Mouse (Mus musculus) frontal cortex, adult (tissue): ENCODE measurements at regions not wholly inside any gene's neighbourhood (a gene's known extent, or its start where the extent isn't known, plus 50 kb on each side); places are given as distances from the start of the nearest gene placed in this dataset.

Experiments
- ATAC-seq: cut with Nextera tagmentation; 2 replicates; pipeline ENCODE4 v1.9.2; 2017; ENCODE audit warnings: mild to moderate bottlenecking, moderate library complexity, mixed read lengths; ENCODE audit not compliant: low TSS enrichment

DNA sequence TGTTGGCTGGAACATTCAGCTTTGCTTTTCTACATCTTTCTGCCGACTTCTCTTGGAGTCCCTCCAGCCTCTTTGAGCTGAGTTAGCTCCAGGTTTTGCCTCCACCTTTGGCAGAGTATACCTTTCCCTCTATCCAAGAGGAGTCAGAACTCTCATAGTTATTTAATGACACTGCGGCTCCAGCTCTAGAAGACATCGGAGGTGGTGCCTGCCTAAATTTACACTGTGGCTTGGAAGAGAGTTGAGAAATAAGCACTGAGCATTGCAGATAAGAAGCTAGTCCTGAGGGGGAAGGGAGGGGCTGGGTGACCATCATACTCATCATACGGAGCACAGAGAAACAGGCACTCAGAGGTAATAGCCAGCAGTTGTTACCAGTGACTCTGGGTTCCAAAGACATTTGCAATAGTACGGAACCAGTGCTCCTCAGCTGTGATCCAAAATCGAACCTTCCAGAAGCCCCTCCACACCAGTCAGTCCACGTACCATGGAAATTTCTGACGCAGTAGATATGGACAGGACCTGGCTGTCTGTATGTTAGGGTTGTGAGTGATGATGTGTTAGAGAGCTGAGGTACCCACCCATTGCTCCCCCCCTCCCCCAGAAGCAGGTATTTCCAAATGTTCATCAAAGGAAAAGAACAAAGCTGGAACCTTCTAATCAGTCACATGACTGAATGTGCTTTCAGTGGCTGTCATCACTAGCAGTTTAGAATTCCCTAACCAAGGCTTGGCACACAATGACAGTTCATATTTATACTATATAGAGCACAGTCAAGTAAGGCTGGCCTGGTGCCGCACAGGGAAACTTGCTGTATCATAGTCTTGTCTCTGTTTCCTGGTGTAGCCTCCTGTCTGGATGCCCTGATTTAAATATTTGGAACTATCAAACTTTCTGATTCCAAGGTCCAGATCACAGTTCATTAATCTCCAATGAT, 120.2 kb upstream of the Mpp6 start:
- ATAC-seq = peak; percentile 91

DNA sequence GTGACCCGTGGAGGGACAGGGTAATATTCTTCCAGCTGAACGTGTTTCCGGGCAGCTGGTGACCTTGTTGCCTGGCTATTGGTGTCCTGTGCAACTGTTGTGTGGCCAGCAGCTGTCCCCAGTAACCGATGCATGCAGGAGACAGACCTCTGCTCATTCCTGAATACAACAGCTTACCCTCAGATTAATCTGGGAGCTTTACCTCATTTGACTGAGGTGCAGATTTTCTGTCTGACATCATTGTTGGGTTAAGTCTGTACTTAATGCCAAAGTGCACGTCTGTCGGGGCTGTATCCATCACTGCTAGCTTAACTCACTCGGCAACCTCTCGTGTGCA, 119.6 kb upstream of the Mpp6 start:
- ATAC-seq = no peak

DNA sequence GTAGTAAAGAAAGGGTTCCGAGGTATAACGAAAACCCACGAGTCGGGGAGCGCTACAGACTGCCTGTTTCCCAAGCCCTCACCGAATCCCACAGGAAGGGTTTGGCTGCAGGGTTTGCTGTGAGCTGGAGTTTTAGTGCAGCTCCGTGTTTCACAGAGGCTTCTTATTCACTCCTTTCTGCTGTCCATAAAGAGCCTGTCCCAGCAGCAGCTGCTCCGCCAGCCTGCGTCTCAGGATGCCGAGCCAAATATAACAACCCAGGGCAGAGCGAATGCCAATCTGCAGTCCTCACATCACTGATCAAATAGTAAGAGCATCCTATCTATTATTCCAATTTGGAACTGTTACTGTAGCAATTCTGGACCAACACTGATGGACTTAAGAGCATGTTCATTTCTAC, 110.7 kb upstream of the Mpp6 start:
- ATAC-seq = peak; percentile 67; the same call in 1 of the 2 replicates

DNA sequence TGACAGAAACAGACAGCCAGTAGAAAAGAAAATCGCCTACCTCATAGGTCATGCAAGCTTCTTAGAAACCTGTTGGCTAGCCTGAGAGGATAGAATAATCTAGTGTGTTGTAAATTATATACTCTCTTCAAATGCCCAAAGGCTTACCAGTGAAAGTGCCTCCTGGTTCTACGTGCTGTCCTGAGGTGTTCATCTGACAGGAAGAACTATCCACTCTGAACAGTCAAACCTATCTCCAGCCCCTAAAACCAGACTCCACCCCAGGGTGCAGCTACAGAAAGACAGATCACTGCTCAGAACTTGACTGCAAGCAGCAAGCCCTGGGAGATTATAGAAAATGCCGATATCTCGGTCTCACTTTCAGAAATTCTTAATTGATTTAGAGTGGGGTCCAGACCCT, 102.0 kb upstream of the Mpp6 start:
- no peak for ATAC-seq

DNA sequence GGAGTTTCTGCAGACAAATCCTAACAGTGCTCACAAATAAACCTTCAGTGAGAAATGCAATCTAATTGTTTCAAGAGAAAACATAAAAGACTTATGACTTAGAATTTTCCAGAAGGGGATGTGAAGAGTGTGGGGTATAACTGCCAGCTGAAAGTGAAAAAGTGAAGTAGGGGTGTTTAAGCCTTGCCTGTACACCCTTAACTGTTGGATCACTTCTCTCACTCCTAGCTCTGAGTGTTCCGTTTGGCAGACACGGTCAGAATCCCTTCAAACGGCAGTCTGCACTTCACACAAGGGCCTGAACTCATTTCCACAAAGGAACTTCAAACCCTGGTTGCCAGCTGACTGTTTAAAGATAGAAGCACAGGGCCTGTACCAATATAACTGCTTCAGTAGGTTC, 101.2 kb upstream of the Mpp6 start:
- no peak for ATAC-seq

DNA sequence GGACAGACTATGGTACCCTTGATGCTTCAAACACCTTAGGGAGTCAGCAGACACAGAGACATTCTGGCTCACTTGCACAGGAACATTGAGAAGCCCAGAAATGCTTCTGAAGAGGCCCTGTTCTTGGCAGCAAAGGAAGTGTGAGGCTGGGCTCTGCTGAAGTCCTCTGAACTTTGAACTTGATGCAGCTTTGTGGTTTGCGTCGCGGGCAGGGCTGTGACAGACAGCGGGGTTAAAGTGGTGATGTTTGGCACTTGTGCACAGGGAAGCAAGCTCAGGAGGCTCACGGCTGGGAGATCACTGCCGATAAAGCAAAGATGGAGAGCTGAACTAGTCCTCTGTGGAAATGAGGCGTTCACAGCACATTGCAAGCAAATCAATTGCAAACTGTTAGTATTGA, 100.7 kb upstream of the Mpp6 start:
- ATAC-seq = no peak

DNA sequence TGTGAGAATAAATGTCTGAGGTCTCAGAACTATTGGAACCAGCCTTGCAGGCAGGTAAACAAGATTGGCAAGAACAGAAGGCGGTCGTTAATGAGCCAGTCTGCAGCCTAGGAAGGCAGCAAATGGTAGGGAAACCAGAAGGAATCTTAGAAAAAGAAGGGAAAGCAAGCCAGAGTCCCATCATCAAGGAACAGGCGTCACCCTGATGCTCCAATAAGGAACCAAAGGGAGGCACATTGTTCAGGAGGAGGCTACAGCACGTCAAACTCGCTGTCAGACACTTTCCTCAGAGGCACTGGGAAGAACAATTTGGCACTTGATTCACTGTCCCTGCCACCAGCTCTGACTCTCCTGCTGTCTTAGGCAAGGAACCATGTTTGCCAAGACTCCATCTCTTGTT, 100.2 kb upstream of the Mpp6 start:
- ATAC-seq = no peak

DNA sequence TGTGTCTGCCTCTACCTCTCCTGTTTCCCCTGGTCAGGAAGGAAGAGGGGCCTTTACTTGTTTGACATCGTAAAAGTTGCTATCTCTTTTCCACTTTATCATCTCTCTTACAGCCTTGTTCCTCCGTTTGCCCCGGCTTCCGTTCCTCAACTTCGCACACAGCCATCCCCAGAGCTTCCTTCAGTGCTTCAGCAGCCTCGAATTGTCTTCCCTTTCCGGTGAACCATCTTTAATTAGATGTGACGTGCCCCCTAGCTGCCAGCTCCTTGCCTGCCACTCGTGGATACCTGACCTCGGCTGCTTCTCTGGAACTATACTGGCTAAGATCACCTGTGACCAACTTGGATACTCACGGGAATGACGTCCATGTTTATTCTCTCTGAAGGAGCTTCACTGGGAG, 99.0 kb upstream of the Mpp6 start:
- no peak for ATAC-seq

DNA sequence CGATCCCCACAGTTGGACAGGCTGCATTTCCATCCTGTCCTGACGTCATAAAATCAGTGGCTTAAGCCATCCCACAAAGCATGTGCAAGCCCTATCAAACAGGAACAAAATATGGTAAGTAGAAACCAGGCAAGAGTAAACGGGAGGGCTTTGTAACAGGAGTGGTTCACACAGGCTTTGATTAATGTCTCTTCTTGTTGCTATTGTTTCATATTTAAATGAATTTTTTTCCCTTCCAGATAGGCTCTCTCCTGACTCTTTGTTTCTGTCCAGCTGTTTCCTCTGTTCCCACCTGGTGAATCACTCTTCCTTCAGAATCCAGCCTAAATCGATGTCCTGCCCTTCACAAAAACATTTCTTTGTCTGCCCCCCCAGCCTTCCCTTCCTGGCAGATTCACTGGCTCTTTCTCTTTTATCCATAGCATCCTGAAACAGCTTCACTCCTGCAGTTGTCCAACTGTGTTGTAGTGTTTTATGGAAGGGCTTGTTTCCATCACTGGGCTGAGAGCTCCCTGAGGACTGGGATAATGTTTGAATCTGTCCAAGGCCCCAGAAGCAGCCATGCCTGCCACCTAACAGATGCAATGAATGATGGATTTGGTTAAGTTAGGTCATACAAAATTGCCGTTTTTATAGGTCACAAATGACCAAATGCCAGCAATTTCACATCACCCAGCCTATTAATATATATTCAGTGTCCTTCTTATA, 98.1 kb upstream of the Mpp6 start:
- no peak for ATAC-seq

DNA sequence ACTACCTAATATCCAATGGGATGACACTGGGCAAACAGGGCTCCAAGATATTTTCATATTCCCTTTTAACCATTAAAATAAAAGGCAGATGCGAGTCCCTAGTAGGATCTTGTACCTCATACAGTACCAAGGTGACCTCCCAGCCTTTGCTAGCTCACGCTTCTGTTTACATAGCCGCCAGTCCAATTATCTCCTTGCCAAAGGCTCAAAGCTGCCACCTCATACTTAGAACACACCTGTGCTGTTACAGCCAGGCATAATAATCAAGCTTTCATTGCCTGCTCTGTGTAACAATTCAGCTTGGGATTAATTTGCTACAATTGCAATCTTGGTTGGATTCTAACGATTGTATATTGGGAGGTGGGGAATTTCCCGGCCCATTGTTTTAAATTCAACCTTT, 97.0 kb upstream of the Mpp6 start:
- no peak for ATAC-seq

DNA sequence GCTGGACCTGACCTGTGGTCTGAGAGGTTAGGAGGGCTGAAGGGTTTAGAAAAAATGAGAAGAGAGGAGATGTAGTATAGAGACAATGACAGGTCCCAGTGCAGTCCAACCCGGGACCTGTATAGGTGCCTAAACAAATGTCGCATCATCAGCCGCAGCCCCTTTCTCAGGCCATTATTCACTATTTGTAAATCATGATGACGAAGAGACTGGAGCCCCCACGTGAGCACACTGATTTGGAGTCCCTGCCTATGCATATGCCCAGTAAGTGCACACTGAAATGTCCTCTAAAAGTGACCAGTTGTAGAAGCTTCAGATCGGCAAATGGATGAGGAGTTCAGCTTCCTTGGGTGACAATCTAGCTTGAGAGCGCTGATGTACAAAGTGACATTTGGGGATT, 96.2 kb upstream of the Mpp6 start:
- ATAC-seq = no peak

DNA sequence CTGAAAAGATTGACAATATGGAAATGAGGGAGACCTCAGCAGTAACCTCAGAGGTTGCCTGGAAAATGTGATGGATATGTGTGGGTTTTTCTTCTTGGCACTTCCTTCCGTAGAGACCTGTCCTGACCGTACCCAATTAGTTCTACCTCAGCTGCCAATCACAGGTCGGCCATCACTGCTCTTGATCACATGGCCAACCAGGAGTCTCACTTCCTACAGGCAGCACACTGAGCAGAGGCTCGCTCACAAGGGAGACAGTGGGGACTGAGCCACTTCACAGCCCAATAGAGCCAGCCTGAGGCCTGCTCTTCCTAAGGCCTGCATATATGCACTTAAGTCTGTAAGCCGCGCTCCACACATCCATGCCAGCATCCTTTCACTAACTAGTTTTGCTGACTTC, 82.1 kb upstream of the Mpp6 start:
- no peak for ATAC-seq

DNA sequence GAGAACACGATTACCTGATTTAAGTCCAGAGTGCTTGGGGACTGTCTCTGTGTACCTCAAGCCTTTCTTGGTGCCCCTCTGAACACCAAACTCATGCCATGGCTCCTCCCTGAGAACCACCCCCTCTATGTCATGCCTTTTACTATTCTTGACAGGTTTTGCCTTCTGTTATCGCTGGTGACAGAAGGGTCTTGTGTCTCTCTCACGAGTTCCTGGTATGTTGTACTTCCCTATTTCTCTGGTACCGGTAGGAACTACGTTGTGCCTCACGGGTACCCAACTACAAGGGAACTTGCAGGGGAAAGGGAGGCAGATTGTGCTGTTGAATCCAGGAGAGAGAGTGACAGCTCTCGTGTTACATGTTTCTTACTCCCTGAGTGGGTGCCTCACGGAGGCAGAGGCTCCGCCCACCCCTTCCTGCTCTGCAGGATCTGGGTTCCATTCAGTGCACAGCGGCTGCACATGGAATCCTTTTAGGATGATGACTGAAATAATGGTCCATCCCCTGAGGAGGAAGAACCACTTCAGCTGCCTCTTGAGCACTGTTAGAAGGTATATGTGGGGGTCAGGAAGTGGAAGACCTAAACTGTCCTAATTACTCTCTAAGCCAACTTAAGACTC, 80.0 kb upstream of the Mpp6 start:
- no peak for ATAC-seq

DNA sequence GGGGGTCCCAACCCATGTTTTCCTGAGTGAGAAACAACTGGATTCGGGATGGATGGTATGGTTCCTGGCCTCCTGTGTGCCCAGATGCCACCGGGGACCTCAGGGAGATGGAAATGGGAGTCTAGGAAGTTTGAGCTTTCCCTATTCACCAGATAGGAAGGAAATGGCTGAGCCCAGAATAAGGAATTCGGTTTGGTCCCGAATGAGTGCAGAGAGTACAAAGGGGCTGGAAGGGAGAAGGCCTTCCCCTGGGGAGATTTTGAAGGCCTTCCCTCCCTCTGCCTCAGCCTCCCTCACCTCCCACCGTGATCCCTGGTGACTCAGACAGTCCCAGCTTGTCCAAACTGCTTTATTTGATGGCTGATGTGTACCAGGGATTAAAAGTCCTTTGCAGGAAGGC, 78.7 kb upstream of the Mpp6 start:
- ATAC-seq = no peak

DNA sequence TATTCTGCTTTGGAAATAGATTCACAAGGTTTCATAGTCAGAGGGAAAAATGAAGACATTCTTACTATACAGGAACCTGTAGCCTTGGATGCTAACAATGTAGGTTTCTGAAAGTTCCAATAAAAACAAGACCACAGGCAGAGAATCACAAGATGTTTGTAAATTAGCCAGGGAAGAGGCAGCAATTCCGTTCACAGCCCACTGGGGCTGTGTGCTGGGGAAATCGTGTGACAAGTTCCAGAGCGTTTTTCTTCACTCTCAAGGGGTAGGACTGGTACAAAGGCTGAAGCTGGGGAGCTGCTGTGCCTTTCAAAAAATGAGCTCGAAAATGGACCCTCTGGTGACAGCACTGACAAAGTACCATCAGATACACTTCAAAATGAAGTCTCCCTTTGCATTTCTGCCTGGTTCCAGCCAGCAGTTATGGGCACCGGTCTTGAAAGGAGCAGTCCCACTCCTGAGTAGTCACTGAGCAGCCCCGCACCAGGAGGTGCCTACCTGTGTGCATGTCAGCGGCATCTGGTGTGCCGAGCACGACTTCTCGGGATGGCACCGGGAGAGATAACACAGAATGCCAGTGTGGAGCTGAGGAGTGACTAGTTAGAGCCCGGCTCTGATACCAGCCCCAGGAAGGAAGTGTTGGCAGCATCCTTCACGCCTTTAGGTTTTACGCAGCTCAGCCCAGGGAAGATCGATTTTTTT, 77.0 kb upstream of the Mpp6 start:
- ATAC-seq = peak; percentile 70

DNA sequence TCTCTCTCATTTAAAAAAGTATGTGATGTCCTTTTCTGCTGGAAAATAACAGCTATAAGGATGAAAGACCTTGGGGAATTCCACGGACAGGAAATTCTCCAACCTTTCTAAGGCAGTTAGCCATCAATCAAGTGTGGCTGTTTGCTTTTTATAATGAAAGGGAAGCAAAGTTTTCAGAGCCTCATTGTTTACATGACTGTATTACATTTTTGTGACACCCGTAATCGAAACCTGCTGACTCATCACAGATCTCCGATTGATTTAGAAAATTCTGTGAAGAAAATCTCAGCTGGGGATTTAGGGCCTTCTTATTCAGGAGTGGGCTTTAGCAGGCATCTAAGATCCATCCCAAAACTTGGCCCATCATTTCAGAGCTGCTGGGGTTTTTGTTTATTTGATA, 72.4 kb upstream of the Mpp6 start:
- ATAC-seq = no peak

DNA sequence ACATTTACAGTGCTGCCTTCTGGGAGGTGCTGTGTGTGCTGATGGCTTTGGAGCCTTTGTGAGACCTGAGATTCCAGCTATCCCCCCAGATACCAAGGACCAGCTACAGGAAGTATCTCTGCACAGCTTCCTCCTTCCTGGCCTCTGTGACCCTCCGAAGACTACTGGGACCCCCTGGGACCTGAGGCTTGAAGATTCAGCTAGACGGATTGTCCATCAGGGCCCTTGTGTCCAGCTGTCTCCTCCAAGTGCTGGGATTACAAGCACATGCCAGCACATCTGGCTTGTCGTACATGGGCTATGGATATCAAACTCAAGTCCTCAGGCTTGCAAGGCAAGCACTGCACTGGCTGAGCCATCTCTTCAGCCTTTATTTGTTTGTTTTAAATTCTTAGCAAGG, 71.7 kb upstream of the Mpp6 start:
- no peak for ATAC-seq

DNA sequence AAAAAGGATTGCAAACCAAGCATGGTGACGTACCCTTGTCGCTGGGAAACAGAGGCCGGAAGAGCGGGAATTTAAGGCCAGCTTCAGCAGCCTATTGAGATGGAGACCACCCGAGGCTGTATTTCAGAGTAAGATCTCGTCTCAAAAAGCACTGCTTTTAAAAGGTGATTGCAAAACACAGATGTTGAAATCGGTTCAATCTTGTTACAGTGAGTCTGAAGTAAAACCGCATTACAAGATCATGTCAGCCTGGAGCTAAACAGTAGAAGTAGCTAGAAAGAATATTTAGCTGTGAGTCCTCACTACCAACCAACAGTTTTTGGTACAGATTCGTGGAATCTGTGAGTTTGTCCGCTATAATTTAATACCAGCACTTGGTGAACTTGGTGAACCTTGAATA, 69.0 kb upstream of the Mpp6 start:
- ATAC-seq = no peak

DNA sequence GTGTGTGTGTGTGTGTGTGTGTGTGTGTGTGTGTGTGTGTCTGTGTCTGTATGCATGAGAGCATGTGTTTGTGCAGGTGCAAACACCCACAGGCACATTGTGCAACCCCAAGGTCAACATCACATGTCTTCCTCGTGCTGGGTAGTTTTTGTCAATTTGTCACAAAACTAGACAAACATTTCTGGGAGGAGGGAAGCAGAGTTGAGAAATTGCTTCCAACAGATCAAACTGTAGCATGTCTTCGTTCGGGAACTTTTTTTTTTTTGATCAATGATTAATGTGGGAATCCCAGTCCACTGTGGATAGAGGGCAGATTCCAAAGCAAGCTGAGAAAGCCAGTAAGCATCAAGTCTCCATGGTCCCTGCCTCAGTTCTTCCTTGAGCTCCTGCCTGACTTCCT, 67.9 kb upstream of the Mpp6 start:
- ATAC-seq = no peak

DNA sequence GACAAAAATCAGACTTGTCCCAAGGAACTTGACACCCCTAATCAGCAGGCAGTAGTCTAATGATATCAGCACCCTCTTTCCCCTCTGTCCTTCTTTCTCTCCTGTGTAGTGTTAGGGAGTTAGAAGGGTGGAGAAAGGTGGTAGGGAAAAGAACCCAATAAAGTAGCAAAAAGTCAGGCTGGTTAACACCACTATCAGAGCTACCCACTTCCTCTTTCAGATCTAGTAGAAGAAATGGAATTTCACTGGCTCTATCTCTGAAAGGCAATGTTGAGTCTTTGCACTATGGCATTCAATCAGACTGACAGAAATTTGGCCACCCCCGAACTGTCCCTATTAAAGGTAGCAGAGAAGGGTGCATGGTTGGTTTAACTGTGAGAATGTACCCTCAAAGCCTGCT, 65.9 kb upstream of the Mpp6 start:
- no peak for ATAC-seq

DNA sequence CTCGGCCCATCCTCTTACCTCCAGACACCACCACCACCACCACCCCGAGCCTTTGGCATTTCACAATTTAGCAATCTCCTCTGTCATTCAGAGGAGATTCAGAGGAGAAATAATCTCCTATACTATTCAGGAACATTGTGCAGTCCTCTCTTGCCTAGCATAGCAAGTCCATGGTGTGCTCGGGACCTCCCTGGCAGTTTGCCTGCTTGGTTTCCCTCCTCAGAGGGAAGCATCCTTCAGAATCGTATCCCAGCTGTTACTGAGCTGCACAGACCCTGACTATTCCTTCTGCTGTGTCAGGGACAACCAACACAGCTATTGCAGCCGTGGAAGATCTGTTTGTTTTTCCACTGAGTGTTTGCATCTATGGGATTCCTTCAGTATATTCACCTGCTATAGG, 63.3 kb upstream of the Mpp6 start:
- no peak for ATAC-seq

DNA sequence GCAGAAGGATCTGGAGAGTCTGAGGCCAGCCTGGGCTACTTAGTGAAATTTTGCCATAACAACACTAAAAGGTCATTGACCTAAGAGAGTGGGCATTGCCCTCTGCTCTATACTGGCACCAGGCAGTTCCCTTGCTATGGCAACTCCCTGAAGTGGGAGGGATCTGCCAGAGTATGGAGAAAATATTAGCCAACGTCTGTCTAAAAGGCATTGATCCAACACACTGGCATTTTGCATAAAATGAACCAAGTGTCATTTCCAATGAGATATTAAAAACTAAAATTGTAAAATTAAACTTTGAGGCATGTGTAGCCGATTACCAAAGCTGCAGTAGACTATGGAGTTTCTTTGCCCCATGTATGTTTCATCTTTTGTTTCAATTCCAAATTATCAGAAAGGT, 57.6 kb upstream of the Mpp6 start:
- no peak for ATAC-seq

DNA sequence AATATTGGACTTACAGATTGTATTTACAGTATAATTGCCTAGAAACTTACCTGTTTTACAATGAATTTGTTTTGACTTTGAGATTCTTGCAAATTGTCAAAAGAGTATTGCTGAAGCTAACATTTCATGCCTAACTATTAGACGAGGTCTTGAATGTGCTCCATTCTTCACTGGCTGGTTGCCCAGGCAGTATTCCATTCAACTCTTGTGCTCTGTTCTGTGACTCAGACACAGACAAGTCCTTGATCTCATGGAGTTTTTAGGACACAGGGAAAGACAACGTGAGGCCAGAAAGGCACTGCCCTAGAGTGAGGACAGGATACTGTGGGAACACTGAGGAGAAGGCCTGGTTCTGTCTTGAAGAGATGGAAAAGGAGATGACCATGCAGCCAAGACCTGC, 57.0 kb upstream of the Mpp6 start:
- ATAC-seq = no peak
